Mouse (Mus musculus): ENCODE data around the gene Sun5. TPM values are rescaled to one million over a fixed set of nuclear protein-coding genes. Genes with fewer than 3 reads are reported as not detected.

Gene Sun5
- total and polyA plus RNA-seq, 2 experiments from 2014 or later, result not detected

GRCm38 (mm10) chr2:153853544-153853943 is 17.3 kb downstream of the Sun5 start:
- WGBS, result 14% methylated on average over 4 of the region's 5 CpGs
- ATAC-seq (ENCODE audit: insufficient read depth, low read depth), result no peak
- H3K4me3 ChIP-seq (ENCODE audit: low read depth, low read length), result no peak overlapping the region

DNA sequence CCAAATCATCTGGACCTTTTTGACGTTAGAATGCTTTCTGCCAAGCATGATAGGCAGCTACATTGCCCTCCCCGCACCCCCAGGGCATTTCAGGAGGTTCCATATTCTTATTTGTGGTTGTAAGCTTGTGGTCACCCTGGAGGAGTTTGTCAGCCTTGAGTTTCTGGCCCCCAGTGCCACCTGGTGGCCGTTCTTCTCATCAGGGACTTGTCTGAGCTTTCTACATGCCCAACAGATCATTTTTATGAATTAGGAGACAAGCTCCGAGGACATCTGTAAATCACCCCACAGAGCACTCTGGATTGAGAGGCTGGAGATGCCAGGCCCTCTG is 19.9 kb downstream of the Sun5 start:
- no peaks in the 10 kb centered on the region for H3K9me3 ChIP-seq (replicated peaks; ENCODE audit: control insufficient read depth, low read length)
- 34% methylated on average over 4 of the region's 4 CpGs for WGBS
- H3K9ac ChIP-seq (replicated peaks; ENCODE audit: low read depth, low read length), result no peak overlapping the region
- ATAC-seq (ENCODE audit: insufficient read depth, low read depth) (no peak), DNase-seq (ENCODE audit: low spot score) (peak; percentile 7)
- 0 out of 2 replicates have a peak, but pooled peaks cover 2% of the 10 kb centered on the region for H3K27me3 ChIP-seq (ENCODE audit: control insufficient read depth, insufficient read depth, low read length)
- H3K36me3 ChIP-seq (replicated peaks; ENCODE audit: control insufficient read depth, insufficient read depth, low read length), result no peaks in the 10 kb centered on the region
- no peak overlapping the region for H3K27ac ChIP-seq (ENCODE audit: low read depth)
- no peaks in the 10 kb centered on the region for H3K4me1 ChIP-seq (ENCODE audit: control insufficient read depth, insufficient read depth)
- H3K4me2 ChIP-seq (ENCODE audit: low read depth, low read length), result no peak overlapping the region
- no peak overlapping the region for H3K4me3 ChIP-seq (ENCODE audit: low read depth, low read length)
- no peak for TF ChIP-seq EP300 (IDR thresholded peaks at IDR 0.05; ENCODE audit: low read depth)
- peak; percentile 58 for TF ChIP-seq CTCF (IDR thresholded peaks at IDR 0.05; ENCODE audit: low read depth)

More at GRCm38 (mm10) chr2:153853544-153853943, 17.3 kb downstream of the Sun5 start:
- no peaks in the 10 kb centered on the region for H3K4me1 ChIP-seq (ENCODE audit: control insufficient read depth, insufficient read depth)
- H3K9ac ChIP-seq (replicated peaks; ENCODE audit: low read depth, low read length), result no peak overlapping the region
- TF ChIP-seq EP300 (IDR thresholded peaks at IDR 0.05; ENCODE audit: low read depth) (no peak), CTCF (IDR thresholded peaks at IDR 0.05; ENCODE audit: low read depth) (no peak)
- no peaks in the 10 kb centered on the region for H3K9me3 ChIP-seq (replicated peaks; ENCODE audit: control insufficient read depth, low read length)
- H3K27me3 ChIP-seq (ENCODE audit: control insufficient read depth, insufficient read depth, low read length), result 0 out of 2 replicates have a peak, but pooled peaks cover 2% of the 10 kb centered on the region
- no peak for DNase-seq (ENCODE audit: low spot score)
- no peaks in the 10 kb centered on the region for H3K36me3 ChIP-seq (replicated peaks; ENCODE audit: control insufficient read depth, insufficient read depth, low read length)
- H3K27ac ChIP-seq (ENCODE audit: low read depth), result no peak overlapping the region
- no peak overlapping the region for H3K4me2 ChIP-seq (ENCODE audit: low read depth, low read length)

- ATAC-seq (ENCODE audit: insufficient read depth, low read depth) (no peak), DNase-seq (ENCODE audit: low spot score) (no peak)
- no peak for TF ChIP-seq EP300 (IDR thresholded peaks at IDR 0.05; ENCODE audit: low read depth)
- TF ChIP-seq CTCF (IDR thresholded peaks at IDR 0.05; ENCODE audit: low read depth), result peak; percentile 50
- no peaks in the 10 kb centered on the region for H3K9me3 ChIP-seq (replicated peaks; ENCODE audit: control insufficient read depth, low read length)
- H3K4me2 ChIP-seq (ENCODE audit: low read depth, low read length), result no peak overlapping the region
- no peak overlapping the region for H3K27ac ChIP-seq (ENCODE audit: low read depth)
- no peak overlapping the region for H3K4me3 ChIP-seq (ENCODE audit: low read depth, low read length)
- H3K27me3 ChIP-seq (ENCODE audit: control insufficient read depth, insufficient read depth, low read length), result 0 out of 2 replicates have a peak, but pooled peaks cover 2% of the 10 kb centered on the region
- H3K4me1 ChIP-seq (ENCODE audit: control insufficient read depth, insufficient read depth), result no peaks in the 10 kb centered on the region
- WGBS, result 77% methylated on average over 6 of the region's 6 CpGs
- no peaks in the 10 kb centered on the region for H3K36me3 ChIP-seq (replicated peaks; ENCODE audit: control insufficient read depth, insufficient read depth, low read length)
- H3K9ac ChIP-seq (replicated peaks; ENCODE audit: low read depth, low read length), result no peak overlapping the region
Observed at GRCm38 (mm10) chr2:153850351-153851029, 20.4 kb downstream of the Sun5 start.

- no peak overlapping the region for H3K4me2 ChIP-seq (ENCODE audit: low read depth, low read length)
- TF ChIP-seq EP300 (IDR thresholded peaks at IDR 0.05; ENCODE audit: low read depth) (no peak), CTCF (IDR thresholded peaks at IDR 0.05; ENCODE audit: low read depth) (no peak)
- no peak for DNase-seq (ENCODE audit: low spot score)
- ATAC-seq (ENCODE audit: insufficient read depth, low read depth), result no peak
- H3K27me3 ChIP-seq (ENCODE audit: control insufficient read depth, insufficient read depth, low read length), result 0 out of 2 replicates have a peak, but pooled peaks cover 2% of the 10 kb centered on the region
- no peaks in the 10 kb centered on the region for H3K9me3 ChIP-seq (replicated peaks; ENCODE audit: control insufficient read depth, low read length)
- H3K27ac ChIP-seq (ENCODE audit: low read depth), result no peak overlapping the region
- H3K36me3 ChIP-seq (replicated peaks; ENCODE audit: control insufficient read depth, insufficient read depth, low read length), result no peaks in the 10 kb centered on the region
- WGBS, result 80% methylated on average over 3 of the region's 3 CpGs
- no peak overlapping the region for H3K4me3 ChIP-seq (ENCODE audit: low read depth, low read length)
- H3K9ac ChIP-seq (replicated peaks; ENCODE audit: low read depth, low read length), result no peak overlapping the region
- no peaks in the 10 kb centered on the region for H3K4me1 ChIP-seq (ENCODE audit: control insufficient read depth, insufficient read depth)
Observed at GRCm38 (mm10) chr2:153848389-153848788, 22.5 kb downstream of the Sun5 start.

GRCm38 (mm10) chr2:153842854-153843253 is 28.0 kb downstream of the Sun5 start:
- no peak overlapping the region for H3K4me2 ChIP-seq (ENCODE audit: low read depth, low read length)
- H3K27me3 ChIP-seq (ENCODE audit: control insufficient read depth, insufficient read depth, low read length), result no peaks in the 10 kb centered on the region
- no peaks in the 10 kb centered on the region for H3K36me3 ChIP-seq (replicated peaks; ENCODE audit: control insufficient read depth, insufficient read depth, low read length)
- no peak overlapping the region for H3K9ac ChIP-seq (replicated peaks; ENCODE audit: low read depth, low read length)
- no peaks in the 10 kb centered on the region for H3K4me1 ChIP-seq (ENCODE audit: control insufficient read depth, insufficient read depth)
- TF ChIP-seq CTCF (IDR thresholded peaks at IDR 0.05; ENCODE audit: low read depth), result no peak
- no peak for TF ChIP-seq EP300 (IDR thresholded peaks at IDR 0.05; ENCODE audit: low read depth)
- WGBS, result 71% methylated on average over 8 of the region's 8 CpGs
- H3K27ac ChIP-seq (ENCODE audit: low read depth), result no peak overlapping the region
- DNase-seq (ENCODE audit: low spot score), result no peak
- H3K9me3 ChIP-seq (replicated peaks; ENCODE audit: control insufficient read depth, low read length), result no peaks in the 10 kb centered on the region
- H3K4me3 ChIP-seq (ENCODE audit: low read depth, low read length), result no peak overlapping the region
- ATAC-seq (ENCODE audit: insufficient read depth, low read depth), result no peak

- H3K4me1 ChIP-seq (ENCODE audit: control insufficient read depth, insufficient read depth), result no peaks in the 10 kb centered on the region
- WGBS, result 82% methylated on average over 8 of the region's 8 CpGs
- TF ChIP-seq CTCF (IDR thresholded peaks at IDR 0.05; ENCODE audit: low read depth), result no peak
- no peak for TF ChIP-seq EP300 (IDR thresholded peaks at IDR 0.05; ENCODE audit: low read depth)
Observed at GRCm38 (mm10) chr2:153833291-153833690, 37.6 kb downstream of the Sun5 start.

More at GRCm38 (mm10) chr2:153833291-153833690, 37.6 kb downstream of the Sun5 start:
- Histone ChIP-seq H3K27me3 (ENCODE audit: control insufficient read depth, insufficient read depth, low read length) (no peaks in the 10 kb centered on the region), H3K4me2 (ENCODE audit: low read depth, low read length) (no peak overlapping the region), H3K36me3 (replicated peaks; ENCODE audit: control insufficient read depth, insufficient read depth, low read length) (no peaks in the 10 kb centered on the region), H3K9ac (replicated peaks; ENCODE audit: low read depth, low read length) (no peak overlapping the region), H3K4me3 (ENCODE audit: low read depth, low read length) (no peak overlapping the region), H3K9me3 (replicated peaks; ENCODE audit: control insufficient read depth, low read length) (no peaks in the 10 kb centered on the region), H3K27ac (ENCODE audit: low read depth) (no peak overlapping the region)
- ATAC-seq (ENCODE audit: insufficient read depth, low read depth), result no peak
- no peak for DNase-seq (ENCODE audit: low spot score)

Data from heart, postnatal 0 days (tissue).